Mouse (Mus musculus) 3134 (cell line): Measurements from ENCODE around the gene Scap.
"Not testable (repeated sequence)": the region's sequence is repeated elsewhere in the genome, so short reads cannot be mapped to it uniquely, and the experiment has no call there.

Experiments
- DNase-seq: peaks from one replicate; pipeline ENCODE4 v3.0.0-alpha.2; 2011; ENCODE audit warnings: low spot score; ENCODE audit not compliant: insufficient read length; ENCODE audit errors: extremely low read depth

Scap gene

GRCm38 (mm10) chr9:110329655-110330054 lies 3.4 kb upstream of the Scap start:
- DNase-seq: no peak

DNA sequence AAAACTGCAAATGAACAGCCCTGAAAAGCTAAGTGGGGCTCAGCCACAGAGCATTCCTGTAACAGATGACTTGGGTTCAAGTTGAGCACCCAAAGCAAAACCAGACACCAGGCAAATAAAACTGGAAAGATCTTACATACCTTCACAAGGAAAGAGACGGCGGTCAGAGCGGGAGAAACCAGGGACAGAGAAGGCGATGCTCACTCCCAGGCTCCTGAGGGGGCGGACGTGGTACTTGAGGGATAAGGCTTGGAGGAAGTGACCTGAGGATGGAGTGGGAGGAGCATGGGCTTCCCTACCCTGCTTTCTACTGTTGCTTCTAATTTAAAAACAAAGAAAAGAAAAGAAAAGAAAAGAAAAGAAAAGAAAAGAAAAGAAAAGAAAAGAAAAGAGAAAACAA lies 2.7 kb upstream of the Scap start:
- no peak for DNase-seq

DNA sequence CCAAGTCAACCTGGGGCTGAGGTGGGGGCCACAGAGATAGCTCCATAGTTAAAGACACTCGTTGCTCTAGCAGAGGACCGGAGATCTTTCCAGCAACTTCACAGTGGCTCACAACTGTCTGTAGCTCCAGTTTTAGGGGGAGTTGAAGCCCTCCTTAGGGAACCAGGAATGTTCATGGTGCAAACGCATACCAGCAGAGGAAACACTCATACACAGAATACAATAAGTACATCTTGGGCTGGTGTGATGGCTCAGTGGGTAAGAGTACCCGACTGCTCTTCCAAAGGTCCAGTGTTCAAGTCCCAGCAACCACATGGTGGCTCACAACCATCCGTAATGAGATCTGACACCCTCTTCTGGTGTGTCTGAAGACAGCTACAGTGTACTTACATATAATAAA lies 2.2 kb upstream of the Scap start:
- not testable (repeated sequence) for DNase-seq

- peak; percentile 36 for DNase-seq
These were observed 790 bp downstream of the Scap start for GRCm38 (mm10) chr9:110333896-110334259.

DNA sequence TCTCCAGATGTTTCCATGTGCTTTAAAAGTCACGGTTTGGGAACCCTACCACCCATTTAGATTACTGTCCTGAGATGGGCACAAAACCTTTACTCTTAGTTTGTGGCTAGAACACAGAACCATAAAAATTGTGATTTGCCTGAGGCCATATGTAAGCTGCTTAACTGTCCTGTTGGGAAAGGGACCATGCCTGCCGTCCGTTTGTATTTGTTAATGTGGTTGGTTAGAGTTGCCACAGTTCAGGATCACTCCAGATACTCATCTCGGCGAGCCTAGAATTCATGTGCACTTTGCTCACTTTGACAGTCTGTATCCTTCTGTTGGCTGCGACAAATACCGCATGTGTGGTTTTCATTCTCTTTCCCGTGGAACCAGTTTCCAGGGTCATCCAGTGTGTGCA lies 1.8 kb downstream of the Scap start:
- no peak for DNase-seq

DNA sequence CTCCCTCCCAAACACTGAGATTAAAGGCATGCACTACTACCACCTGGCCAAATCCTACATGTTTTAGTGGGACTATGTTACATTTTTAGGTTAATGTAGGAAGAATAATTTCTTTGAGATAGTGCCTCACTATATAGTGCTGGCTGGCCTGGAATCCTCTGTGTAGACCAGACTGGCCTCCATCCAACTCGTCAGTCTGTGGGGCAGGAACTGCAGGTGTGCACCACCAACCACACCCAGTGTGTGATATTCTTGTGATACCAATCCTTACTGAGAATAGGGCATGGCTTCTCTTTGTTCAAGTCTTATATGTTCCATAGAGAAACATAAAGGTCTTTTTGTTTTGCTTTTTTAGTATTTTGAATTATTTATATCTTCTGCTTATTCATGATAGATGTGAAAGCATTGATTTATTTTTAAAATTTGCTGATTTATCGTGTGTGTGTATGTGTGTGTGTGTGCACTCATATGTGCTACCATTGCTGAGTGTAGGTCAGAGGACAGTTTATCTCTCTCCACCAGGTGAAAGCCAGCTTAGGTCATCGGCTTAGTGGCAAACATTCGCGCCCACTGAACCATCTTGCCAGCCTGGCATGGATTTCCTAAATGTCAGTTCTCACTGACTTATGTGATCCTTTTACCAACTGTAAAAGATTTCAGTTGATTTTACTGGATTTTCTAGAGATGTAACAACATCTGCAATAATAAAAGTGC lies 7.1 kb downstream of the Scap start:
- no peak for DNase-seq

DNA sequence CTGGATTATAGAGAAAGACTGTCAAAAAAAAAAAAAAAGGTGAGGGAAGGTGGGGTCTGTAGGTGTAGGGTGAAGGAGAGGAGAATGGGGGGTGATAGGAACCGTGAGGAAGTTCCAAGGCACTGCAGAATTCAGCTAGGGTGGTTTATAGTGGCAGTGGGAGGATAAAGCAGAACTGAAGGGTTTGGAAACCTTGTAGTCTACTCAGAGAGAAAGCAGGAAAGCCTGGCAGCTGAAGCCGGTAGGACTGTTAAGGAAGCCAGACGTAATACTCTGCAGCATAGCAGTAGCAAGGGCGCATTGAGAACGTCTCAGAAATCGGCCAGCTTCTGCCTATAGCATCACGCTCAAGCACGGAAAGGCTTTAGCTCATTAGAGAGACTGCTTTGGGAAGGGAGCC lies 8.9 kb downstream of the Scap start:
- DNase-seq: no peak

DNA sequence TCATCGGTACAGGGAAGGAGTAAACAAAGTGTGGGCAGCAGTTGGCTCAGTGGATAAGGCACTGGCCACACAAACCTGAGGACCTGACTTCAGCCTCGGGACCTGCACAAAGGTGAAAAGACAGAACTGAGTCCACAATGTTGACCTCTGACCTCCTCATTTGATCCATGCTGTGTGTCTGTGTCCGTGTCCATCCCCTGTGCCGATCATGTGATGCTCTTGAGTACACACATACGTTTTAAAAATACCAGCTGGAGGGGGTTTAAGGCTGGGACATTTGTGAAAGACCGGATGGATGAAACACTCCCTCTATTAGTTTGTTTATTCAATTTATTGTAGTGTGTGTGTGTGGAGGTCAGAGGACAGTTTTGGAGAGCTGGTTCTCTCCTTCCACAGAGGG lies 10.7 kb downstream of the Scap start:
- DNase-seq: no peak

GRCm38 (mm10) chr9:110345057-110345739 lies 12.1 kb downstream of the Scap start:
- no peak for DNase-seq

GRCm38 (mm10) chr9:110348899-110349298 lies 15.8 kb downstream of the Scap start:
- DNase-seq: no peak

DNA sequence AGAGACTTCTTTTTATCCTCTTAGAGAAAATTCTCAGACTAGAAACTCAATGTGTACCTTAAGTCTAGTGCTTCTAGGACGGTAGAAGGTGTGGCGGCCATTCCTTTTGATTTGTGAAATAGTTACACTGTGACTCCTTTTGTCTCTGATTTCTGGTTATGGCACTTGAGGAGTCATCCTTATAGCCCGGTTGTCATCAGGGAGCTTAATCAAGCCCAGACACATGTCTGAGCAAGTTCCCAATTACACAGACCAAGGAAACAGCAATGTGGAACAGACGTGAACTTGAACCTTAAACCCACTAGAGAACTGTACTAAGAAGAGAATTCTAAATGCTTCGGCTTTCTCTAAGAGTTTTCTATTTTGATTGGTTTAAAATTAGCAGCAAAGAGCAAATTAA lies 17.1 kb downstream of the Scap start:
- DNase-seq: no peak

DNA sequence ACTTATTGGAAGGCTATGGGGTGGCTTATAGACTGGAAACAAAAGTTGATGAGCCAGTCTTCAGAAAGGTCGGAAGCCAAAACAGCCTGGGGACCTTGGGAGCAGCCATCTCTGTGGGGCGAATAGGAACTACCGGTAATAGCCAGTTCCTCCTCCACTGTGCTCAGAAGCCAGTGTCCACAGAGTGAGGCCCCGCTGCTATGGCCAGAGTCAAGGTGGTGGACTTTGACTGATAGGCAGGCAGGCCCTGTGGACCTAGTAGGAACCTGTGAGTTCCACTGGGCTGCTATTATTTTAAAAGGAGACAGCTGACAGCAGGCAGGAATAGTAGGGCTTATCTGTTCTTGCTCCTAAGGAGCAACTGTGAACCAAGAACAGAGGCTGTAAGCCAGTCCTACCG lies 17.5 kb downstream of the Scap start:
- no peak for DNase-seq

GRCm38 (mm10) chr9:110351350-110351749 lies 18.3 kb downstream of the Scap start:
- no peak for DNase-seq

DNA sequence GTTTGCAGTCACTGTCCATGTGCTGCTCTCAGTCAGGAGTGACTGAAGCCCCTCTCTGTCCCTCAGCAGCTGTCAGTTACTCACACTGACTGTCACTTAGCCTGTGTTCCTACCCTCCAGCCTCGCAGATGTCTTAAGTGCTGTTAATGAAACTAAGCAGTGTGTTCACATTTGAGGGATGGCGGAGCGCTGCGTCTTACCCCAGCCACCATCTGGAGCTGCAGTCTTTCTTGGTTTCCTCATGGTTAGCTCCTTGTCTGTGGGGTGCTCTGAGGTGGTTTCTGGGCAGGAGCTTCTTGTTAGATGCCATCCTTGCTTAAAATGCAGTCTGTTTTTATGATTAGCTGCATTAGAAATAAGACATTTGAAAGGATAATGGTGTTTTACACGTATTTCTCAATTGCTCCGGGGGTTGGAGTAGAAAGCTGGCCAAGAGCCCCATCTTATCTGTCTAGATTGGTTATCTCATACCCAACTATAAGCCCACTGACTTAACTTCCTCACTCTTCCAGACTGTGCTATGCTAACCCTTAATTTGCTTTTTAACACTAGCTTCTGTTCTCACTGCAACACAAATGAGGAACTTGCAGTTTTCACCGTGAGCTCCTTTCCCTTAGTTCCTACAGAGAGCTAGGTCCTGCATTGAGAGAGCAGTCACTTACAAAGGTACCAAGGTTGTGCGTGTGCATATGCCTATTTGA lies 19.0 kb downstream of the Scap start:
- no peak for DNase-seq

DNA sequence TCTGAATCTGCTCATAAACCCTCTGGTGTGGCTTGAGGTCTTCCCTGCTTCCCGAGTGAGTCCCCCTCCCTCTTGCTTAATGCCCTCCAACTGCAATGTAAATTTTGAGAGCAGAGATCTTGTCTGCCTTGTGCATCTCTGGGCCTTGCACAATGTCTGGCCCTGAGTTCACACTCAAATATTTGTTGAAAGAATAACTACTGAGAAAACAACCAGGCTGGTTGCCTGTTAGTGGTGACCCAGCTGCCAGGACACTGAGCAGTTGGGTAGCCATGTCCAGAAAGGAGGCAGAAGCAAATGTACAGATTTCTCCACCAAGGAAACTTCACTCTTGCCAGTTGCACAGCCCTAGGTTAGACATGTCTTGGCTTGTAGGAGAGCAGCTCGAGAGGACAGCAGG lies 25.3 kb downstream of the Scap start:
- no peak for DNase-seq

DNA sequence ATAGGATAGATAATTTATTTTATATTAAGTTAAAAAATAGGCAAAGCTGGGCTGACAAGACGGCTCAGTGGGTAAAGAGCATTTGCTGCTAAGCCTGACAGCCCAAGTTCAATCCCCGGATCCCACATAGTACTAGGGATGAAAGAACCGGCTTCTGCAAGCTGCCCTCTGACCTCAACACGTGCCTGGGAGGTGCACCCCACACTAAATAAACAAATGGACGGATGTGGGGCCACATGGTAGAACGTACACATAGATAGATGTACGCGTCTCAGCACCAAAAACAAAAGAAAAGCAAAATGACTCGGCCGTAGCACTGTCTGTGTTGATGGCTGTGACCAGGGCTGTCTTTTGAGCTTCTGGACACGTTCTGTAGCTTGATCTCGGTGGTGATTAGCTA lies 28.2 kb downstream of the Scap start:
- no peak for DNase-seq

DNA sequence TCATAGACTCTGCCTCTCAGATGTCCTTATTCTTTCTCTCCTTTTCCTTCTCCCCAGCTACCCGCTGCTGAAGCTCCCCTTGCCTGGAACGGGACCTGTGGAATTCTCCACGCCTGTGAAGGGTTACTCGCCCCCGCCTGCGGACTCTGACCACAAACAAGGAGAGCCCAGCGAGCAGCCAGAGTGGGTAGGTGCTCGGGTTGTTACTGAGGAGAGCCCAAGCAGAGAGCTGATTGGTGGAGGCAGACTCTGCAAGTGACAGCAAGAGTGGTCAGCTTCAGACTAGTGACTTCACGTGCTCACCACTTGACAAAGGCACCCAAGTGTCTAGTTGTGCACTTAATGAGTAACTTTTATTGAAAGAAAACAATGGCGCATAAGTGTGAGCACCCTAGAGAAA lies 29.2 kb downstream of the Scap start:
- no peak for DNase-seq

DNA sequence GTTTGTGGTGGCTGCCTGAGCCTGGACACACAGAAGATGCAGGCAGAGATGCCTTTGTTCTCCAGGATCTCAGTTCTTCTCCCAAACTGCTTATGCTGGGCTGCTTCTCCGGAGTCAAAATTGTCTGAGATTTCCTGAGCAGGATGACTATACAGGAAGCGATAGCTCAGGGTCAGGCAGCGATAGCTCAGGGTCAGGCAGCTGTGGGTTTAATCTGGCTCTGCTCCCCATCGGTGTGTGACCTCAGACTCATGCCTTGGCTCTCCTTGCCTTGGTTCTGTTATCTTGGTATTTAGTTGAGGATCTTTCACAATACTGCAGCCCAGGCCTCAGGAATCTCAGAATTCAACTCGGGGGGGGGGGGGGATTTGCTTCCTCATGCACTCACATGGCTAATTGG lies 33.7 kb downstream of the Scap start:
- DNase-seq: no peak

DNA sequence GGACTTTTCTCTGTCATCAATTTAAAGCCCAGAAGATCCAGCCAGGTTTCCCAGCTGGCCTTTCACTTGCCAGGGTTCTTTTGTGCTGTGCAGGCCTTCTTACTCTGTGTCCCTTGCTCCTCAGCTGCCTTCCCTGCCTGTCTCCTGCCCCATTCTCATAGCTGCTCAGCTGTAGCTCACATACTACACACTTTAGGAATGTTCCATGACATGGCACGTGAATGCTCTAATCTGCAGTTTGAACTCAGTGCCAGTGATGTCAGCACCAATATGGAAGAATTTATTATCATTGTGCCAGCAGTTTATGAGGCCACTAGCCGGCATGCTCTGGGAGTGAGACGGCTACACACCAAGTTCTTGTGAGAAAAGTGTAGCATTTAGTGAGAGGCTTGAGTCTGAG lies 36.8 kb downstream of the Scap start:
- no peak for DNase-seq

DNA sequence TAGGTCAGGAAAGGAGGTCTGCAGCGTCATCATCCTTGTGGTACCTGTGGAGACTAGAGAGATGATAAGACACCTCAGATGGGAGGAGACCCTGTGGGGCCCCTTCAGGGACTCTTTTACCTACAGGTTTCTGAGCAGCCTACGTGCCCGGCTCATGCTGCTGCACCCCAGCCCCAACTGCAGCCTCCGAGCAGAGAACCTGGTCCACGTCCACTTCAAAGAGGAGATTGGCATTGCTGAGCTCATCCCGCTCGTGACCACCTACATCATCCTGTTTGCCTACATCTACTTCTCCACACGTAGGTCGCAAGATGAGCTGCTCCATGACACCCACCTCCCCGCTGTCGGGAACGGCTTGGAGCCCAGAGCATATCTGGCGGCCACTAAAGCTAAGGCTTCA lies 40.8 kb downstream of the Scap start:
- DNase-seq: no peak

- no peak for DNase-seq
These were observed 42.6 kb downstream of the Scap start for GRCm38 (mm10) chr9:110375668-110376067.

DNA sequence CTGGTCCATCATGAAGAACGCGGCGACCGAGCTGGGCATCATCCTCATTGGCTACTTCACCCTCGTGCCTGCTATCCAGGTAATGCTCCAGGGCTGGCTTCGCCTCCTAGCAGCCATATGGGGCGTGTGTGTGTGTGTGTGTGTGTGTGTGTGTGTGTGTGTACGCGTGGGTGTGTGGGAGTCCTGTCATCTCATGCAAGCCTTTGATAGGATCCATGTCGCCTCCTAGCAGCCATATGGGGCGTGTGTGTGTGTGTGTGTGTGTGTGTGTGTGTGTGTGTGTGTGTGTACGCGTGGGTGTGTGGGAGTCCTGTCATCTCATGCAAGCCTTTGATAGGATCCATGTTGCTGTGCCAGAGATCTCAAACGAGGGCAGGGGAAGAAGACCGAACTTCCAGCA lies 44.6 kb downstream of the Scap start:
- not testable (repeated sequence) for DNase-seq
